Mouse (Mus musculus) olfactory bulb, adult 2 months (tissue): Measurements from ENCODE around the gene Slc12a3. TPM values are rescaled to one million over a fixed set of nuclear protein-coding genes. Genes with fewer than 3 reads are reported as not detected.

Experiments used
- H3K27ac ChIP-seq: fragments of 200-500 bp; 2 replicates; pipeline ENCODE4 v1.5.1; 2012; ENCODE audit warnings: low read depth, low read length; ENCODE audit not compliant: insufficient read depth
- H3K4me1 ChIP-seq: fragments of 200-500 bp; 2 replicates; pipeline ENCODE4 v1.6.1; 2012; ENCODE audit warnings: low read length; ENCODE audit not compliant: control insufficient read depth, insufficient read depth
- H3K4me3 ChIP-seq: fragments of 200-500 bp; 2 replicates; pipeline ENCODE4 v1.5.1; 2012; ENCODE audit warnings: mild to moderate bottlenecking, low read depth, low read length, moderate library complexity; ENCODE audit not compliant: insufficient read depth
- CTCF ChIP-seq: fragments of 200-500 bp; IDR thresholded peaks from 2 replicates; pipeline ENCODE4 v1.5.1; 2012; ENCODE audit warnings: low read depth, mild to moderate bottlenecking, low read length, moderate library complexity; ENCODE audit not compliant: insufficient read depth
- POLR2A ChIP-seq: fragments of 200-500 bp; IDR thresholded peaks from 2 replicates; pipeline ENCODE4 v1.6.1; 2012; ENCODE audit warnings: mild to moderate bottlenecking, low read depth, low read length, moderate library complexity; ENCODE audit not compliant: insufficient read depth
- WGBS: fragments of 180-500 bp; shearing (Covaris S2); methylation state at CpG from one replicate; pipeline ENCODE4 v1.1.7; 2018; 5-methylcytosine and 5-hydroxymethylcytosine counted together
- polyA plus RNA-seq: library from polyadenylated mRNA; stranded (reverse); fragments of >200 nt; gene quantifications from 2 replicates; pipeline ENCODE4 v1.2.4, GENCODE M21; 2012; ENCODE audit warnings: low replicate concordance; ENCODE audit not compliant: missing spikeins, insufficient read depth, insufficient read length

Gene Slc12a3
- polyA plus RNA-seq, 1 experiment: not detected

- Histone ChIP-seq H3K4me1 (0 out of 2 replicates have a peak, but pooled peaks cover 5% of the 10 kb centered on the region), H3K4me3 (no peak overlapping the region), H3K27ac (no peak overlapping the region)
- no peak for TF ChIP-seq POLR2A
- TF ChIP-seq CTCF: no peak
- 89% methylated on average over 2 of the region's 2 CpGs for WGBS
Measured at GRCm38 (mm10) chr8:94320036-94320435, 9.0 kb upstream of the Slc12a3 start.

- TF ChIP-seq POLR2A (no peak), CTCF (no peak)
- 72% methylated on average over 4 of the region's 4 CpGs for WGBS
- H3K4me1 ChIP-seq: 0 out of 2 replicates have a peak, but pooled peaks cover 5% of the 10 kb centered on the region
- H3K4me3 ChIP-seq: no peak overlapping the region
- H3K27ac ChIP-seq: no peak overlapping the region
Measured at GRCm38 (mm10) chr8:94322083-94322482, 6.9 kb upstream of the Slc12a3 start.

GRCm38 (mm10) chr8:94323041-94323440 lies 6.0 kb upstream of the Slc12a3 start:
- 70% methylated on average over 6 of the region's 6 CpGs for WGBS
- Histone ChIP-seq H3K4me3 (no peak overlapping the region), H3K4me1 (0 out of 2 replicates have a peak, but pooled peaks cover 5% of the 10 kb centered on the region), H3K27ac (no peak overlapping the region)
- TF ChIP-seq CTCF (no peak), POLR2A (no peak)

- Histone ChIP-seq H3K27ac (no peak overlapping the region), H3K4me3 (no peak overlapping the region), H3K4me1 (peaks cover 10% of the 10 kb centered on the region; the same call in 1 of the 2 replicates)
- no peak for TF ChIP-seq POLR2A
- no peak for TF ChIP-seq CTCF
- WGBS: 55% methylated on average over 12 of the region's 12 CpGs
Measured at GRCm38 (mm10) chr8:94324071-94324470, 4.9 kb upstream of the Slc12a3 start.

- 63% methylated on average over 4 of the region's 4 CpGs for WGBS
- TF ChIP-seq CTCF (no peak), POLR2A (no peak)
Measured at GRCm38 (mm10) chr8:94326016-94326415, 3.0 kb upstream of the Slc12a3 start.

GRCm38 (mm10) chr8:94330733-94331132 lies 1.7 kb downstream of the Slc12a3 start:
- Histone ChIP-seq H3K4me3 (no peak overlapping the region), H3K4me1 (peaks cover 8% of the 10 kb centered on the region; the same call in 1 of the 2 replicates), H3K27ac (no peak overlapping the region)
- 27% methylated on average over 4 of the region's 4 CpGs for WGBS
- no peak for TF ChIP-seq CTCF
- TF ChIP-seq POLR2A: no peak

More at GRCm38 (mm10) chr8:94326016-94326415, 3.0 kb upstream of the Slc12a3 start:
- Histone ChIP-seq H3K4me3 (no peak overlapping the region), H3K27ac (no peak overlapping the region), H3K4me1 (peaks cover 13% of the 10 kb centered on the region; the same call in 1 of the 2 replicates)

- Histone ChIP-seq H3K4me3 (no peak overlapping the region), H3K4me1 (peaks cover 8% of the 10 kb centered on the region; the same call in 1 of the 2 replicates), H3K27ac (no peak overlapping the region)
- TF ChIP-seq CTCF (no peak), POLR2A (no peak)
- WGBS: 72% methylated on average over 5 of the region's 5 CpGs
Measured at GRCm38 (mm10) chr8:94333345-94333744, 4.3 kb downstream of the Slc12a3 start.

- WGBS: 82% methylated on average over 8 of the region's 8 CpGs
Measured at GRCm38 (mm10) chr8:94337559-94337958, 8.6 kb downstream of the Slc12a3 start.

GRCm38 (mm10) chr8:94340796-94341195 lies 11.8 kb downstream of the Slc12a3 start:
- TF ChIP-seq POLR2A (no peak), CTCF (no peak)
- H3K27ac ChIP-seq: no peak overlapping the region
- H3K4me3 ChIP-seq: no peak overlapping the region
- 92% methylated on average over 7 of the region's 7 CpGs for WGBS
- H3K4me1 ChIP-seq: no peaks in the 10 kb centered on the region; the same call in 1 of the 2 replicates

More at GRCm38 (mm10) chr8:94337559-94337958, 8.6 kb downstream of the Slc12a3 start:
- TF ChIP-seq POLR2A: no peak
- TF ChIP-seq CTCF: no peak
- H3K4me3 ChIP-seq: no peak overlapping the region
- no peak overlapping the region for H3K27ac ChIP-seq
- H3K4me1 ChIP-seq: no peaks in the 10 kb centered on the region
